Mouse (Mus musculus): ENCODE measurements at regions not wholly inside any gene's neighbourhood (a gene's known extent, or its start where the extent isn't known, plus 50 kb on each side); places are given as distances from the start of the nearest gene placed in this dataset.

DNA sequence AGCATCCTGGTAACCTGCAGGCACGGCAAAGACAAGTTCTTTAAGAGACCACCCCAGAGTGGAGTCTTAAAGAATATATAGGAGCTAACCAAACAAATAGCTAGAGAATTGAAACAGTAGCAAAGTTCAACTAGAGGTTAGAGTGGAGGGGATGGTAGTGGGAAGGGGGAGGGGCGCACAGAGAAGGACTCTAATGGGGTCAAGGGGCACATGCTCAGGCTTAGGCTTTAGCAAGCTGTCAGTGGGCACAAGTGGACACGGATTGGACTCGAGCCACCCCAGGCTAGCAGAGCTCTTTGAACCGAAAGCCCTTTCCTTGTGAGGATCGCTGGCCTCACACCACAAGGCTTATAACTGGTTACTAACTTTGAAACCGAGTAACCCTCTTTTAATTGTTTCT is 53.4 kb upstream of the Sipa1l1 start:
- in situ Hi-C loops (cut with MboI, MseI): loop anchor here in 1 of 2 experiments (10.0 kb wide), 1 partner anchor 1191 kb away; no protein-coding TSS in a partner anchor
